Mouse (Mus musculus) G1E (cell line): ENCODE data around the gene Kcnf1.

Experiments
- CTCF ChIP-seq: IDR thresholded peaks from 2 replicates; pipeline ENCODE4 v1.5.1; 2012; ENCODE audit warnings: low read depth, low read length, inconsistent platforms, mixed read lengths
- TAL1 ChIP-seq: conservative IDR thresholded peaks from 2 replicates; pipeline ENCODE4 v1.6.1; 2012; ENCODE audit warnings: low read depth, low read length, inconsistent platforms, mixed read lengths

- TF ChIP-seq CTCF, result no peak
- no peak for TF ChIP-seq TAL1
These were observed 17.5 kb upstream of the Kcnf1 start for GRCm38 (mm10) chr12:17194140-17194539.
